Mouse (Mus musculus) telencephalon, adult 2 months (tissue): Measurements from ENCODE around the gene Pknox1.
A peak's percentile ranks its signal among the peaks of the same experiment; 100 is the strongest.
"Not testable (repeated sequence)": the region's sequence is repeated elsewhere in the genome, so short reads cannot be mapped to it uniquely, and the experiment has no call there.

Experiments used
- DNase-seq: peaks from one replicate; pipeline ENCODE4 v3.0.0-alpha.2; 2011; ENCODE audit warnings: low read depth, low spot score

The Pknox1 gene

DNA sequence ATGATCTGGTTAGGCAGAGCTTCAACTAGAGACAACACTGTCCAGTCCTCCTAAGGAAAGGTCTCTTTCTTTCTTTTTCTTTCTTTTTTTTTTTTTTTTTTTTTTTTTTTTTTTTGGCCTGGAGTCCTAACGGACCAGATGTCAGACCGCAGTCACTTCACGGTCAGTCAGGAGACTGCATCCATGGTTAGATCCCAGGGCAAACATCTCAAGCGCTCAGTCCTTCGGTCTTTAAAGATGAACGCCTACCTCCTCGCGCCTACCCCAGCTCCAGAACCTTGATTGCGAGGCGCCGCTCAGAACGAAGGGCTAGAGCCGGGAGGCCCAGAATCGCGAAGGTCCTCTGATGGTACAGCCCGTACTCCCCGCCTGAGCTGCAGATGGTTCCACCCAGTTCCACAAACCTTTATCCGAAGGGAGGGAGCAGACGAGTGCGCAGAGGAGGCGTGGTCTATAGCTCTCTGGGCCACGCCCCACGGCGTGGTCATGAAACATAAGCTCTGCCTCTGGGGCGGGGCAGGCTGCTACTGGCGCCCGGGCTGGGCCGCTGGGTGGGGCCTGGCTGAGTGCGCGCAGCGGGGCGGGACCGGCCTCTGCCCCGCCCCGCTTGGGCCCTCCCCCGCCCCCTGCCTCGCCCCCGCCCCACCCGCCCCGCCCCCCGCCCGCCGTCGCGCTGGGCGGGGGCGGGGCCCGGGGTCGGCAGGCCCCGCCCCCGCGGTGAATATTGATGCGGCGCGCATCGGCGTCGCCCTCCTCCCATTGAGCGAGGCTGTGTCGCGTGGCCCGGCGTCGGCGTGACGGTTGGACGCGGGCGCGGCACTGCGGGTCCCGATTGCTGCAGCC, at the start of gene Pknox1:
Gene Pknox1 (plus strand): TSS at position 720 of the 843 bp plus-strand sequence.
- peak; percentile 99 for DNase-seq

DNA sequence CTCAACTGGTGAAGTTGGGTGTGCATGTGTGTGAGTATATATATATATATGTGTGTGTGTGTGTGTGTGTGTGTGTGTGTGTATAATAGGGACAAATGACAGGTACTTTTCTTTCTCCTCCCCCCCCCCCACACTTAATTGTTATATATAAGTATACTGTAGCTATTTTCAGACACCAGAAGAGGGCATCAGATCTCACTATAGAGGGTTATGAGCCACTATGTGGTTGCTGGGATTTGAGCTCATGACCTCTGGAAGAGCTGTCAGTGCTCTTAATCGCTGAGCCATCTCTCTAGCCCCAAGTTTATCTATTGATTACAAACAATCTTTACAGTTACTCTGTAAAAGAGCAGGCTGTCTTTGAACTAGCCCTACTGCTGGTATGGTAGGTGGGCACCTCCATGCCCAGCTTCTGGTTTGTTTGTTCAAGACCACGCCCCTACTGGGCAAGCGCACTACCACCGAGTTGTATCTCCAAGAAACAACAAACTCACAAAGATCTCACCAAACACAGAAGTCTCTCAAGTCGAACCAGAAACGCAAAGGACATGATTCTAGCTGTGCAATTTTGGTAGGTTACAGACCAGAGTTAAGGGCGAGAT, 45.1 kb upstream of the Pknox1 start:
- no peak for DNase-seq

- DNase-seq: peak; percentile 99
Measured at GRCm38 (mm10) chr17:31519946-31520838, 44.3 kb upstream of the Pknox1 start, which contains the start of the genes Wdr4 and Ndufv3. Gene Wdr4, minus strand, starts transcription at chr17:31519980. Gene Ndufv3, plus strand, starts transcription at chr17:31520115.

- DNase-seq: no peak
Measured at GRCm38 (mm10) chr17:31520895-31521294, 43.6 kb upstream of the Pknox1 start.

- no peak for DNase-seq
Measured at GRCm38 (mm10) chr17:31521948-31522347, 42.6 kb upstream of the Pknox1 start.

DNA sequence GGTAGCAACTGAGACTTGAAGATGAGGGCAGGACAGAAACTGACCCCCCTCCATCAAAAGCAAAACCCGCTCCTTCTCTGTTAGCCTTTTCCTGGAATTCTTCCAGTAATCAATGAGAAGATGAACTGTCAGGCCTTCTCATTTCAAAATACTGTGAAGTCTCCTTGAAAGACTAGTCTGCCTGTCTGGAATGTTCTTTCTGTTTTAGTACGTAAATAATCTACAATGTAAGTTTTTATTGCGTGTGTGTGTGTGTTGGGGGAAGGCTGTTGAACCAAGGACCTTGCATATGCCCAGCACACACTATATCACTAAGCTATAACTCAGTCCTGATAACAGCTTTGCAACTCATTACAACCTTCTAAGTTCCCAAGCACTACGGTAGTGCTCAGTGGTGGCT, 39.4 kb upstream of the Pknox1 start:
- DNase-seq: no peak

GRCm38 (mm10) chr17:31525816-31526215, 38.7 kb upstream of the Pknox1 start:
- DNase-seq: no peak

DNA sequence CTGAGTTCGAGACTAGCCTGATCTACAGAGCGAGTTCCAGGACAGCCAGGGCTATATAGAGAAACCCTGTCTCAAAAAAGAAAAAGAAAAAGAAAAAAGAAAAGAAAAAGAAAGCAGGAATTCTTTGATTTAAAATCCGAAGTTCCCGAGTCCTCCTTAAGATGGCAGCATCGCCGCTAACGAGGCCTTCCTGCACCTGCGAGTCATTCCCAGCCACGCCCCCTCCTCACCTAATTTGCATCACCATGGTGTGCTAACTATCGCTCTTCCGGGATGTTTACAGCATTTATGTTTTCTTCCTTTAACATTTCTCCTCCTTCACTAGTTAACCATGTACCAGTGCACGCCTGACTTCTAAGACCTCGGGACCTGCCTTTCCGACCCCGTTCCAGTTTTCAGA, 35.2 kb upstream of the Pknox1 start:
- no peak for DNase-seq

DNA sequence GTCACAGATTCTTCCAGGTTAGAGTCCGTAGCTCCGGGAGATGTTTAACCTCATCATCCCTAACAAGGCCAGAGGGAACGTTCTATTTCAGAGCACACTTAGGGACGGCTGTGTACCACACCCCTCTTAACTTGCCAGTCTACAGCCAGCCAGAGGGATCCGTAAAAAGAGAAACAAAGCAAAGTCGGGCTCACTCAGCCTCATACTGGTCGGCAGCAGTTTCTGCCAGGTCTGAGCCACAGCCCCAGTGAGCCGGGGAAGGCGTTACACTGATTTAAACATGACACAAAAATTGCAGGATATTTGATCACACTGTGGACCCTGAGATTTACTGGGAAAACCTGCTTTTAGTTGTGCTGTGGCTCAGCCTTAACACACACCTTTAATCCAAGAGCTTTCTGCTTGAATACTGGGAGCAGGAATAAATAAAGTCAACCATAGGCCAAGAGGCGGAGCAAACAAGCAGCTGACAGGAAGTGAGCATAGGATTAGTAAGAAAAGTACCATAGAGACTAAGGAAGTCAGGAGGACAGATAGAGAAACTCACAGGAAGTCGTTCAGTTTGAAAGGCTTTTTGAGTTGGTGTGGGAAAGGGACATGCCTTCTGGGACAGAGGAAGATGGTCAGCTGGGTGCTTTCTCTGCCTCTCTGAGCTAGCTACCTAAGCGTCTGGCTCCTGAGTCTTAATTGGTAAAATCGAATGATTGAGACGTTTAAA, 32.9 kb upstream of the Pknox1 start:
- no peak for DNase-seq

DNA sequence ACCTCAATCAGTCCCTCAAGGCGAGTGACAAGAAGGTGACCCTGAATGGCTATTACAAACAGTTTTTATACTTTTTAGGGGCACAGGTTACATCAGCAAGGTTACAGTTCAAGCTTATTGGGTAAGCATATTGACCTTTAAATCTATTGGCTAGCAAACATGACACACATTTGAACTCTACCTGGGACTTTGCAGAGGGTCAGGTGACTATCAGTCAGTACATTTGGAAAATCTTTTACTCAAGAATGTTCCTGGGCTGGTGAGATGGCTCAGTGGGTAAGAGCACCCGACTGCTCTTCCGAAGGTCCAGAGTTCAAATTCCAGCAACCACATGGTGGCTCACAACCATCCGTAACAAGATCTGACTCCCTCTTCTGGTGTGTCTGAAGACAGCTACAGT, 32.2 kb upstream of the Pknox1 start:
- DNase-seq: not testable (repeated sequence)

GRCm38 (mm10) chr17:31535358-31535757, 29.2 kb upstream of the Pknox1 start:
- DNase-seq: no peak

- peak; percentile 81 for DNase-seq
Measured at GRCm38 (mm10) chr17:31535871-31536629, 28.5 kb upstream of the Pknox1 start.

GRCm38 (mm10) chr17:31540101-31540500, 24.4 kb upstream of the Pknox1 start:
- DNase-seq: no peak

- no peak for DNase-seq
Measured at GRCm38 (mm10) chr17:31540809-31541459, 23.6 kb upstream of the Pknox1 start.

- no peak for DNase-seq
Measured at GRCm38 (mm10) chr17:31541460-31541831, 23.1 kb upstream of the Pknox1 start.

DNA sequence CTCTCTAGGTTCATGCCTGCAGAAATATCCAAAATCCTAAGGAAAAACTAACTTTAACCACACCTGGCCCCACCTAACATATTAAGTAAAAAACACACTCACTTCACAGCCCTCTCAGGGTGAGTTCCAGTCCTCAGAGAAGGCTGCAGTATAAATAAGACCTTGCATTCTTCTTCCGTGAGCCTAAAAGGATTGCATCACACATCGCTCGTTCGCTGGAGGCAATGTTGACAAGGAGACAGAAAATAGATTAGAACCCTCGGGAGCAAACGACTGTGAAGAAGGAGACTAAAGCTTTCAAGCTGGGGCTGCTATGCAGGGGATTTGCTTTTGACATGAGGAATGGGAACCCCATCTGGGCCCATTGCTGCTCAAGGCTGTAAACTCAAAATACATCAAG, 21.0 kb upstream of the Pknox1 start:
- no peak for DNase-seq

- no peak for DNase-seq
Measured at GRCm38 (mm10) chr17:31546444-31547196, 17.9 kb upstream of the Pknox1 start.

DNA sequence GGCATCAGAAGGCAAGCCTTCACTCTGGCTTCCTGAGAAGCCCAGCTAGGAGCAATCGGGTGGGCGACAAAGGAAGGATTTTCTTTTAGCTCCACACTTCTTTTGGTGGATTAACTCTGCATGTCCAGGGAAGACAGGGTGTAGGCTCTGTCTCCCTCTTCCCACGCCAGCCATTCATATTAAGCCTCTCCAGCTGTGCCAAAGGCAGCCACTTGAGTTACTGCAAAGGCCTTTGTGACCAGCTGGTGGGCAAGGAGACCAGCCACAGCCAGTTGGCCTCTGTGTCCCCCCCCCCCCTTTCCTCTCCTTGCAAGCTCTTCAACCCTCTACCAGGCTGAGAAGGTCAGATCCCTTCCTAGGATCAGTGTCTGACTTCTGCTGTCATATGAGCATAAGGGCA, 16.6 kb upstream of the Pknox1 start:
- DNase-seq: no peak

- no peak for DNase-seq
Measured at GRCm38 (mm10) chr17:31549389-31549788, 15.1 kb upstream of the Pknox1 start.
